Mouse (Mus musculus) megakaryocyte-erythroid progenitor cell, adult 5-6 weeks (primary cell): ENCODE data around the gene Vmn1r3. TPM values are rescaled to one million over a fixed set of nuclear protein-coding genes. Genes with fewer than 3 reads are reported as not detected.
"Not testable (repeated sequence)": the region's sequence is repeated elsewhere in the genome, so short reads cannot be mapped to it uniquely, and the experiment has no call there.

ENCODE experiments used
- ATAC-seq: replicated peaks from 2 replicates; pipeline ENCODE4 v1.8.0; 2016; ENCODE audit warnings: mild to moderate bottlenecking, inconsistent platforms; ENCODE audit not compliant: severe bottlenecking, poor library complexity, low FRiP score, low TSS enrichment
- total RNA-seq, 2 experiments: library from RNA; stranded (forward) in 1 of 2; stranded (reverse) in 1 of 2; fragments of 200-1000, 215-1000 nt in 1 of 2; fragments of >200 nt in 1 of 2; fragmentation: Nextera tagmentation in 1 of 2; gene quantifications; 2 replicates each; pipeline ENCODE4 v1.2.3; 2014 to 2017

Vmn1r3 gene
- total RNA-seq, 2 experiments from 2014 or later: not detected

DNA sequence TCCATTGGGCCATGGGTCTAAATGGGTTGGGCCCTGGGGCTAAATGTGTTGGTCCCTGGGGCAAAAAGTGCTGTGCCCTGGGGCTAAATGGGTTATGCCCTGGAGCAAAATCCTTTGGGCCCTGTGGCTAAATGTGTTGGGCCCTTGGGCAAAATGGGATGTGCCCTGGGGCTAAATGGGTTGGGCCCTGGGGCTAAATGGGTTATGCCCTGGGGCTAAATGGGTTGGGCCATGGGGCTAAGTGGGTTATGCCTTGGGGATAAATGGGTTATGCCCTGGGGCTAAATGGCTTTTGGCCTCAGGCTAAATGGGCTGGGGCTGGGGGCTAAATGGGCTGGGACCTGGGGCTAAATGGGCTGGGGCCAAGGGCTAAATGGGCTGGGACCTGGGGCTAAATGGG lies 20.7 kb downstream of the Vmn1r3 start:
- ATAC-seq: not testable (repeated sequence)

DNA sequence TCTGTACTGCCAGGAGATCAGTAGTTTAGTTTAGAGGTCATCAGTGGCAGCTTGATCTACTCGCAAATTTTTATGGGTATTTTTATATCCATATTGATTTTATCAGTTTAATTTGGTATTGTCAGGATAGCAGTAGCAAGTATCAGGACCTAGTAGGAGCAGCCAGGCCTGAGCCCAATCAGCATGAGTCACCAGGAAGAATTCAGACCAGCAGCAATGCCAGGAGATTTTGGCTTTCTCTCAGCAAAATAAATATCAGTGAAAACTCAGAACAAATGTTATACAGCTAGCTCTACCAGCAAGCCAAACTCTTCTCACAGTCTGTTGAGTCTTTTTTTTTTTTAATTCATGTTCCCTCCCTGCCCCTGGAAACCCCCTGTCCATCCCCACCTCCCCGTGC lies 31.8 kb downstream of the Vmn1r3 start:
- ATAC-seq: not testable (repeated sequence)

- ATAC-seq: peak; percentile 81
Measured at GRCm38 (mm10) chr4:3147926-3148325, 37.2 kb downstream of the Vmn1r3 start.

Other genes starting within 250 kb of the Vmn1r3 start
- not detected in 2 replicates for gene Vmn1r2, start 18.0 kb downstream of the Vmn1r3 start, total RNA-seq (2014; fragmentation: Nextera tagmentation)
- not detected in 2 replicates for gene Vmn1r2, start 18.0 kb downstream of the Vmn1r3 start, total RNA-seq (2017)